Mouse (Mus musculus): ENCODE measurements around the gene Ncr1.
A peak's percentile ranks its signal among the peaks of the same experiment; 100 is the strongest.

- TF ChIP-seq CTCF (conservative IDR thresholded peaks at IDR 0.05; ENCODE audit: insufficient read depth, insufficient read length, low read depth, low read length): peak; percentile 48
- no peak for TF ChIP-seq POLR2A (IDR thresholded peaks at IDR 0.05; ENCODE audit: low read depth, low read length)
Observed at GRCm38 (mm10) chr7:4297189-4297588, 40.3 kb upstream of the Ncr1 start.
